Mouse (Mus musculus) MEL (cell line): ENCODE results near the gene Fat3. TPM values are rescaled to one million over a fixed set of nuclear protein-coding genes. Genes with fewer than 3 reads are reported as not detected.

Experiments used
- DNase-seq: peaks from one replicate; pipeline ENCODE4 v3.0.0; 2011; ENCODE audit warnings: low read depth, low spot score
- H3K27ac ChIP-seq: 2 replicates; pipeline ENCODE4 v1.5.1; 2012; ENCODE audit warnings: low read depth, mild to moderate bottlenecking, control low read depth, low read length, moderate library complexity; ENCODE audit not compliant: control insufficient read depth
- H3K27me3 ChIP-seq, 2 experiments: fragments of 150-350 bp in 1 of 2; sonication (generic) in 1 of 2; 2 replicates each; pipeline ENCODE4 v1.6.1; 2012; ENCODE audit warnings: low read length in 2 of 2, mild to moderate bottlenecking in 2 of 2, improper control_type of control experiment in 1 of 2, moderate library complexity in 1 of 2; ENCODE audit not compliant: insufficient read depth in 2 of 2, control insufficient read depth in 1 of 2
- H3K36me3 ChIP-seq, 2 experiments: 2 replicates each; pipeline ENCODE4 v1.6.1; 2012 to 2014; ENCODE audit warnings: low read length in 2 of 2, improper control_type of control experiment in 1 of 2, inconsistent platforms in 1 of 2, mild to moderate bottlenecking in 1 of 2; ENCODE audit not compliant: insufficient read depth in 2 of 2, control insufficient read depth in 1 of 2
- H3K4me1 ChIP-seq, 2 experiments: fragments of 150-350 bp in 1 of 2; sonication (generic) in 1 of 2; 2 replicates each; pipeline ENCODE4 v1.6.1; 2012; ENCODE audit warnings: low read length in 2 of 2, improper control_type of control experiment in 1 of 2, mild to moderate bottlenecking in 1 of 2; ENCODE audit not compliant: insufficient read depth in 2 of 2, control insufficient read depth in 1 of 2
- H3K4me3 ChIP-seq, 2 experiments: fragments of 150-350 bp in 1 of 2; sonication (generic) in 1 of 2; 2 replicates each; pipeline ENCODE4 v1.5.1; 2012; ENCODE audit warnings: low read depth in 2 of 2, low read length in 2 of 2, mild to moderate bottlenecking in 2 of 2, moderate library complexity in 2 of 2, control low read depth in 1 of 2, improper control_type of control experiment in 1 of 2; ENCODE audit not compliant: control insufficient read depth in 1 of 2, insufficient read depth in 1 of 2
- H3K79me2 ChIP-seq: 2 replicates; pipeline ENCODE4 v1.6.1; 2012; ENCODE audit warnings: mild to moderate bottlenecking, low read length, moderate library complexity; ENCODE audit not compliant: control insufficient read depth, poor library complexity, insufficient read depth
- H3K9ac ChIP-seq: 2 replicates; pipeline ENCODE4 v1.6.1; 2012; ENCODE audit warnings: low read depth, mild to moderate bottlenecking, control low read depth, low read length, moderate library complexity; ENCODE audit not compliant: control insufficient read depth, poor library complexity, severe bottlenecking
- H3K9me3 ChIP-seq: fragments of 150-350 bp; sonication (generic); replicated peaks from 2 replicates; pipeline ENCODE4 v1.6.1; 2012; ENCODE audit warnings: mild to moderate bottlenecking, low read length, improper control_type of control experiment, moderate library complexity; ENCODE audit not compliant: insufficient read depth
- BHLHE40 ChIP-seq: IDR thresholded peaks from 2 replicates; pipeline ENCODE4 v1.6.1; 2012; ENCODE audit warnings: low read depth, mild to moderate bottlenecking, inconsistent platforms, low read length, improper control_type of control experiment, borderline replicate concordance
- CTCF ChIP-seq, 3 experiments: IDR thresholded peaks in 2 of 3; conservative IDR thresholded peaks in 1 of 3; 2 replicates each; pipeline ENCODE4 v1.5.1; 2011 to 2012; ENCODE audit warnings: low read length in 3 of 3, low read depth in 2 of 3, mild to moderate bottlenecking in 2 of 3, improper control_type of control experiment in 1 of 3, inconsistent platforms in 1 of 3, mixed read lengths in 1 of 3, moderate library complexity in 1 of 3; ENCODE audit not compliant: control insufficient read depth in 1 of 3, insufficient read depth in 1 of 3, poor library complexity in 1 of 3, severe bottlenecking in 1 of 3
- ELF1 ChIP-seq: IDR thresholded peaks from 2 replicates; pipeline ENCODE4 v1.6.1; 2014; ENCODE audit warnings: low read depth, mild to moderate bottlenecking, inconsistent platforms, low read length, improper control_type of control experiment, moderate library complexity
- EP300 ChIP-seq, 2 experiments: IDR thresholded peaks; 2 replicates each; pipeline ENCODE4 v1.6.1; 2011; ENCODE audit warnings: improper control_type of control experiment in 2 of 2, low read length in 2 of 2, low read depth in 1 of 2, mild to moderate bottlenecking in 1 of 2
- GABPA ChIP-seq: IDR thresholded peaks from 2 replicates; pipeline ENCODE4 v1.6.1; 2012; ENCODE audit warnings: low read depth, mild to moderate bottlenecking, inconsistent platforms, low read length, improper control_type of control experiment, moderate library complexity
- GATA1 ChIP-seq: IDR thresholded peaks from 2 replicates; pipeline ENCODE4 v1.6.1; 2011; ENCODE audit warnings: low read depth, low read length, improper control_type of control experiment
- HCFC1 ChIP-seq: IDR thresholded peaks from 2 replicates; pipeline ENCODE4 v1.6.1; 2012; ENCODE audit warnings: low read depth, mild to moderate bottlenecking, inconsistent platforms, low read length, improper control_type of control experiment, moderate library complexity
- MAFK ChIP-seq: IDR thresholded peaks from 2 replicates; pipeline ENCODE4 v1.6.1; 2011; ENCODE audit warnings: low read depth, mild to moderate bottlenecking, low read length, improper control_type of control experiment, borderline replicate concordance
- MAX ChIP-seq: IDR thresholded peaks from 2 replicates; pipeline ENCODE4 v1.6.1; 2011; ENCODE audit warnings: low read length, improper control_type of control experiment
- MAZ ChIP-seq: IDR thresholded peaks from 2 replicates; pipeline ENCODE4 v1.6.1; 2012; ENCODE audit warnings: low read depth, mild to moderate bottlenecking, inconsistent platforms, low read length, improper control_type of control experiment
- MEF2A ChIP-seq: IDR thresholded peaks from 2 replicates; pipeline ENCODE4 v1.6.1; 2014; ENCODE audit warnings: low read depth, mild to moderate bottlenecking, inconsistent platforms, low read length, improper control_type of control experiment; ENCODE audit not compliant: poor library complexity, insufficient replicate concordance, severe bottlenecking; ENCODE audit errors: extremely low read depth
- MXI1 ChIP-seq: IDR thresholded peaks from 2 replicates; pipeline ENCODE4 v1.6.1; 2011; ENCODE audit warnings: mild to moderate bottlenecking, low read depth, low read length, improper control_type of control experiment
- POLR2A ChIP-seq, 2 experiments: IDR thresholded peaks; 2 replicates each; pipeline ENCODE4 v1.6.1; 2011 to 2012; ENCODE audit warnings: low read length in 2 of 2, mild to moderate bottlenecking in 2 of 2, control low read depth in 1 of 2, improper control_type of control experiment in 1 of 2, low read depth in 1 of 2, moderate library complexity in 1 of 2; ENCODE audit not compliant: control insufficient read depth in 1 of 2, insufficient read depth in 1 of 2, poor library complexity in 1 of 2
- POLR2AphosphoS2 ChIP-seq: IDR thresholded peaks from 2 replicates; pipeline ENCODE4 v1.6.1; 2011; ENCODE audit warnings: low read length, improper control_type of control experiment
- SIN3A ChIP-seq: IDR thresholded peaks from 2 replicates; pipeline ENCODE4 v1.6.1; 2012; ENCODE audit warnings: low read length, improper control_type of control experiment, inconsistent platforms
- SMC3 ChIP-seq: IDR thresholded peaks from 2 replicates; pipeline ENCODE4 v1.6.1; 2011; ENCODE audit warnings: low read depth, low read length, improper control_type of control experiment
- TBP ChIP-seq: IDR thresholded peaks from 2 replicates; pipeline ENCODE4 v1.8.0; 2011; ENCODE audit warnings: low read depth, low read length, improper control_type of control experiment
- UBTF ChIP-seq: IDR thresholded peaks from 2 replicates; pipeline ENCODE4 v1.6.1; 2012; ENCODE audit warnings: low read depth, mild to moderate bottlenecking, inconsistent platforms, low read length, improper control_type of control experiment, moderate library complexity, borderline replicate concordance; ENCODE audit not compliant: insufficient read depth
- USF2 ChIP-seq, 2 experiments: IDR thresholded peaks; 2 replicates each; pipeline ENCODE4 v1.6.1; 2011 to 2012; ENCODE audit warnings: improper control_type of control experiment in 2 of 2, low read length in 2 of 2, borderline replicate concordance in 1 of 2, inconsistent platforms in 1 of 2, low read depth in 1 of 2, mild to moderate bottlenecking in 1 of 2; ENCODE audit not compliant: insufficient read depth in 1 of 2
- ZC3H11A ChIP-seq: IDR thresholded peaks from 2 replicates; pipeline ENCODE4 v1.6.1; 2012; ENCODE audit warnings: low read depth, mild to moderate bottlenecking, inconsistent platforms, low read length, improper control_type of control experiment
- ZKSCAN1 ChIP-seq: IDR thresholded peaks from 2 replicates; pipeline ENCODE4 v1.6.1; 2012; ENCODE audit warnings: low read depth, mild to moderate bottlenecking, inconsistent platforms, low read length, improper control_type of control experiment, moderate library complexity
- polyA plus RNA-seq, 2 experiments: library from polyadenylated mRNA; stranded (reverse) in 1 of 2; unstranded in 1 of 2; fragments of >175 nt in 1 of 2; fragments of >200 nt in 1 of 2; gene quantifications; 2 replicates each; pipeline versions ENCODE4 v1.2.1 to v1.2.4; 2012; ENCODE audit warnings: low replicate concordance in 2 of 2, low read depth in 1 of 2; ENCODE audit not compliant: insufficient read length in 2 of 2, insufficient read depth in 1 of 2, missing spikeins in 1 of 2
- total RNA-seq: library from RNA; depleted of rRNA; stranded (reverse); fragments of 300-350 nt; gene quantifications from 2 replicates; pipeline ENCODE4 v1.2.3, GENCODE M21; 2012

The Fat3 gene
- total and polyA plus RNA-seq, 3 experiments: 1.5 to 1.8 TPM; not detected in 1

DNA sequence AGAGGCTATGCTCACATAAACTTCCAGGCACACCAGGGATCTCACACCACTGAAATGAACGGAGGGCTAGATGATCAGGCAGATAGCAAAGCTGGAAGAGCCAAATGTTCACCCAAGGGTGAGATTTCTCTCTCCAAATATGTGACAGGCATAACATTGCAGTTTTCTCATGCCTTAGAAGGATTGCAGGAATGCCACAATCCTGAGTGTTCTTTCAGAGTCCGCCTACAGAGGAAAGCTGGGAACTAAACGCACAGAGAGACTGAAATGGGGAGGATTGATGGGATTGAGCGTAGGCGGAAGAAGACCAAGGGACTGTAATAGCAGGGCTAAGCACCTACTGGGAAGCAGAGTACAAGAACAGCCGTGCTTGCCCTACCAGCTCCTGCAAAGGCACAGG is 298.8 kb downstream of the Fat3 start:
- H3K4me1 ChIP-seq: no peaks in the 10 kb centered on the region
- no peaks in the 10 kb centered on the region for H3K9me3 ChIP-seq
- H3K79me2 ChIP-seq: no peaks in the 10 kb centered on the region
- DNase-seq: no peak
- no peak for TF ChIP-seq MXI1
- TF ChIP-seq MAFK: no peak
- TF ChIP-seq SMC3: no peak
- TF ChIP-seq MAX: no peak
- TF ChIP-seq USF2 (IDR thresholded peaks at IDR 0.05; ENCODE audit: borderline replicate concordance in 1 of 2, insufficient read depth in 1 of 2, low read depth in 1 of 2, low read length in 2 of 2): no peak
- no peak for TF ChIP-seq POLR2A (IDR thresholded peaks at IDR 0.05; ENCODE audit: control insufficient read depth in 1 of 2, insufficient read depth in 1 of 2, low read depth in 1 of 2, low read length in 2 of 2, poor library complexity in 1 of 2)
- no peak for TF ChIP-seq ZKSCAN1
- no peak for TF ChIP-seq GATA1
- no peak for TF ChIP-seq MEF2A
- no peak for TF ChIP-seq POLR2AphosphoS2
- TF ChIP-seq ZC3H11A: no peak
- TF ChIP-seq UBTF: no peak
- no peak for TF ChIP-seq SIN3A
- no peak for TF ChIP-seq EP300 (IDR thresholded peaks at IDR 0.05; ENCODE audit: low read depth in 1 of 2, low read length in 2 of 2)
- no peak for TF ChIP-seq GABPA
- TF ChIP-seq ELF1: no peak
- H3K27ac ChIP-seq: no peak overlapping the region
- H3K27me3 ChIP-seq: no peaks in the 10 kb centered on the region
- no peak overlapping the region for H3K4me3 ChIP-seq
- H3K9ac ChIP-seq: no peak overlapping the region
- no peaks in the 10 kb centered on the region for H3K36me3 ChIP-seq

DNA sequence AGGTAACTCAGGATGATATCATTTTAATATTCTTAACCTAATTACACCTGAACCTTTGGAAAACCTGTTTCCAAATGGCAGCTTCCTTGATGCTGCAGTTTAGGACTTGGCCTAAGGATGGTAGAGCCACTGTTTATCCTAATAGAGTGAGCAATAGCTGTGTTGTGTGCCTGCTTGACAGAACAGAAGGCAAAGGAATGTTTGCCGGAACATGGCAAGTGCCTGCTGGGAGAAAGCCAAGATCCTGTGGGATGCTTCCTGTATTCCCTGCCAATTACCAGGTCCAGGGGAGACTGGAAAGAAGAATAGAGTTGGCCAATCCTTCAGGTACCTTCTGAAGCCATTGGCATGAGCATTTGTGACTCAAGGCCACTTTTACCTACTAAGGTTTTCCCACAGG is 300.1 kb downstream of the Fat3 start:
- Histone ChIP-seq H3K27me3 (no peaks in the 10 kb centered on the region), H3K4me1 (no peaks in the 10 kb centered on the region), H3K27ac (no peak overlapping the region), H3K4me3 (no peak overlapping the region), H3K9me3 (no peaks in the 10 kb centered on the region)
- no peak for DNase-seq
- TF ChIP-seq ZC3H11A: no peak
- TF ChIP-seq POLR2A (IDR thresholded peaks at IDR 0.05; ENCODE audit: control insufficient read depth in 1 of 2, insufficient read depth in 1 of 2, low read depth in 1 of 2, low read length in 2 of 2, poor library complexity in 1 of 2): no peak
- TF ChIP-seq HCFC1: no peak
- no peak for TF ChIP-seq MAZ
- TF ChIP-seq TBP: no peak
- no peak for TF ChIP-seq CTCF (IDR thresholded peaks at IDR 0.05 in 2 of 3, conservative IDR thresholded peaks at IDR 0.05 in 1 of 3; ENCODE audit: control insufficient read depth in 1 of 3, insufficient read depth in 1 of 3, low read depth in 2 of 3, low read length in 3 of 3, poor library complexity in 1 of 3, severe bottlenecking in 1 of 3)
- no peak for TF ChIP-seq BHLHE40
- no peak for TF ChIP-seq UBTF
- TF ChIP-seq, all 39 proteins: peak for 0
- no peaks in the 10 kb centered on the region for H3K36me3 ChIP-seq
- H3K79me2 ChIP-seq: no peaks in the 10 kb centered on the region
- no peak overlapping the region for H3K9ac ChIP-seq
